ENCODE assay signal across 15 mouse cellular contexts in genomic region chr5:115716426-115716825, GRCm38 (mm10). TPM values are rescaled to one million over a fixed set of nuclear protein-coding genes. Genes with fewer than 3 reads are reported as not detected.
DNase-seq lines count a peak whose midpoint lies in the region; ATAC-seq and TF ChIP-seq lines count a peak whose summit lies in the region.
"Had no signal": no experiment of that assay in that cellular context is flagged by ENCODE, and none has a peak within 500 bp of the region (broad histone marks: within the 10 kb centered on the region; RNA-seq: fewer than 3 reads in every experiment).

No protein-coding gene starts in this region.

- H3K4me1 ChIP-seq in lung, adult 2 months (ENCODE audit: control insufficient read depth, insufficient read depth, low read length) = no peaks in the 10 kb centered on the region
- H3K4me1 ChIP-seq: neural tube, embryonic 12.5 days had no signal

- ATAC-seq in activated CD4-positive, CD25-positive, alpha-beta regulatory T cell, adult 4 months = peak; percentile 64
- ATAC-seq in neutrophil, adult 5-6 weeks (ENCODE audit: extremely low read depth, insufficient number of reproducible peaks, low FRiP score, poor library complexity, severe bottlenecking) = 0 out of 2 replicates have a peak, but pooled peaks have one; percentile 33
- ATAC-seq: midbrain, embryonic 13.5 days had no signal

- no peak overlapping the region for H3K4me3 ChIP-seq in lung, adult 2 months (replicated peaks; ENCODE audit: extremely low read depth, low read depth, low read length)
- H3K4me3 ChIP-seq: hindbrain, embryonic 15.5 days; midbrain, embryonic 13.5 days; neural tube, embryonic 12.5 days had no signal

- TF ChIP-seq POLR2A in lung, adult 2 months (IDR thresholded peaks at IDR 0.05; ENCODE audit: borderline replicate concordance, extremely low read depth, low read depth, low read length) = no peak

- 45% methylated on average over 6 of the region's 6 CpGs for WGBS in lung, adult 2 months

- DNase-seq in lung, postnatal 10 days = peak; percentile 10
- no peak for DNase-seq in lung, adult 2 months
- peak; percentile 79 to 88 for DNase-seq in thymus, postnatal 36 days
- DNase-seq in cerebellum, postnatal 10 days = no peak
- no peak for DNase-seq in adipocyte (ENCODE audit: low spot score)
- DNase-seq: cerebellum, adult 11-12 months; heart, adult 18-20 months; heart, postnatal 10 days; layer of hippocampus, adult 9-11 months; liver had no signal

- no peak for TF ChIP-seq CTCF in lung, adult 2 months (IDR thresholded peaks at IDR 0.05; ENCODE audit: insufficient read depth, low read length)

RNA-seq across cellular contexts. Expression of gene Bicdl1, which starts 15.0 kb away (rescaled TPM):
- polyA plus RNA-seq in lung, adult 2 months (2012; rRNA removed) = 25.9 and 26.2 TPM in 2 replicates
- 10 to 100 TPM; 11.5 to 13.5 TPM for polyA plus RNA-seq in activated CD4-positive, CD25-positive, alpha-beta regulatory T cell, adult 4 months (2017; shearing (Covaris generic))
- total RNA-seq in neutrophil, adult 5-6 weeks (2017) = 11.4 and 12.5 TPM in 2 replicates

Comparison
In these comparisons a context has a peak if more than half of its experiments do, and no peak if none do; other contexts are left out.
1. DNase-seq: peak in lung, postnatal 10 days (single experiment) and thymus, postnatal 36 days (2 of 2); none in lung, adult 2 months (single experiment), cerebellum, postnatal 10 days (0 of 2) and adipocyte (single experiment).